Mouse (Mus musculus): ENCODE results near the gene Pla2g15.

Gene Pla2g15

GRCm38 (mm10) chr8:106140769-106141168 lies 9.4 kb upstream of the Pla2g15 start:
- Histone ChIP-seq H3K27me3 (ENCODE audit: control insufficient read depth, insufficient read depth, low read length, poor library complexity, severe bottlenecking) (no peaks in the 10 kb centered on the region; the same call in 1 of the 2 replicates), H3K36me3 (ENCODE audit: control insufficient read depth, insufficient read depth, low read length, poor library complexity, severe bottlenecking) (no peaks in the 10 kb centered on the region)
- DNase-seq (ENCODE audit: low read depth, low spot score): peak; percentile 91

DNA sequence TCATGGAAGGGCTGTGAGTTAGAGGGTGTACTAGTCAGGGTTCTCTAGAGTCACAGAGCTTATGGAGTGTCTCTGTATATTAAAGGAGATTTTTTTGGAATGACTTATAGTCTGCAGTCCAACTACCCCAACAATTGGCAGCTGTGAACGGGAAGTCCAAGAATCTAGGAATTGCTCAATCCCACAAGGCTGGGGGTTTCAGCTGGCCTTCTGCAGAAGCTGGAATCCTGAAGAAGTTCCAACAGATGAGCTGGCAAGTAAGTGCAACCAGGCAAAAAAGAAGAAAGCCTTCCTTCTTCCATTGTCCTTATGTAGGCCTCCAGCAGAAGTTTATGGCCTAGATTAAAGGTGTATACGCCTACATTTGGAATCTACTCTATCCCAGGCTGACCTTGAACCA lies 4.9 kb upstream of the Pla2g15 start:
- Histone ChIP-seq H3K27me3 (ENCODE audit: control insufficient read depth, insufficient read depth, low read length, poor library complexity, severe bottlenecking) (no peaks in the 10 kb centered on the region), H3K36me3 (ENCODE audit: control insufficient read depth, insufficient read depth, low read length, poor library complexity, severe bottlenecking) (no peaks in the 10 kb centered on the region)
- no peak for DNase-seq (ENCODE audit: low read depth, low spot score)

GRCm38 (mm10) chr8:106146014-106146413 lies 4.2 kb upstream of the Pla2g15 start:
- no peaks in the 10 kb centered on the region for H3K27me3 ChIP-seq (ENCODE audit: control insufficient read depth, insufficient read depth, low read length, poor library complexity, severe bottlenecking)
- DNase-seq (ENCODE audit: low read depth, low spot score): no peak
- no peaks in the 10 kb centered on the region for H3K36me3 ChIP-seq (ENCODE audit: control insufficient read depth, insufficient read depth, low read length, poor library complexity, severe bottlenecking)

GRCm38 (mm10) chr8:106147868-106148565 lies 2.2 kb upstream of the Pla2g15 start:
- no peak for DNase-seq (ENCODE audit: low read depth, low spot score)
- H3K27me3 ChIP-seq (ENCODE audit: control insufficient read depth, insufficient read depth, low read length, poor library complexity, severe bottlenecking): no peaks in the 10 kb centered on the region
- H3K36me3 ChIP-seq (ENCODE audit: control insufficient read depth, insufficient read depth, low read length, poor library complexity, severe bottlenecking): no peaks in the 10 kb centered on the region

DNA sequence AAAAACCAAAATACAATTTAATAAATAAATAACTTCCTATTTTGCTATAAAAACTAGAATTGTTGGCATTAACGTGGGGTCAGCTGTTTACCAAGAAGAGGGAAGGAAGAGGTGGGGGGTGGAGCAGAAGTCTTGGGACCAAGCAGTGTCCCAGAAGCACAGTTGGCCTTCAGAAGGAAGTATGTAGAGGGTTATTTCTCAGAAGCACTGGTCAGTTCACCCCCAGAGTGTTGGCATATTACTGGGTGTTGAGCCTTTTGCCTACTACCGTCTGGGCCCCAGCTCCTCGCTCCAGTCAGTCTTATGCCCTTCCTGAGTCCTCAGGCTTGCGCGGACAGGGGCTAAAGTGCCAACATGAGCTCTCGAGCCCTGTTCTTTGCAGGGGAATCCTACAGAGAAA lies 1.2 kb upstream of the Pla2g15 start:
- H3K36me3 ChIP-seq (ENCODE audit: control insufficient read depth, insufficient read depth, low read length, poor library complexity, severe bottlenecking): no peaks in the 10 kb centered on the region
- no peak for DNase-seq (ENCODE audit: low read depth, low spot score)
- H3K27me3 ChIP-seq (ENCODE audit: control insufficient read depth, insufficient read depth, low read length, poor library complexity, severe bottlenecking): no peaks in the 10 kb centered on the region

GRCm38 (mm10) chr8:106150653-106151000 lies 428 bp downstream of the Pla2g15 start:
- no peak for DNase-seq (ENCODE audit: low read depth, low spot score)
- Histone ChIP-seq H3K27me3 (ENCODE audit: control insufficient read depth, insufficient read depth, low read length, poor library complexity, severe bottlenecking) (no peaks in the 10 kb centered on the region), H3K36me3 (ENCODE audit: control insufficient read depth, insufficient read depth, low read length, poor library complexity, severe bottlenecking) (peaks cover 2% of the 10 kb centered on the region; the same call in 1 of the 2 replicates)

GRCm38 (mm10) chr8:106151041-106151440 lies 842 bp downstream of the Pla2g15 start:
- no peak for DNase-seq (ENCODE audit: low read depth, low spot score)
- Histone ChIP-seq H3K27me3 (ENCODE audit: control insufficient read depth, insufficient read depth, low read length, poor library complexity, severe bottlenecking) (no peaks in the 10 kb centered on the region), H3K36me3 (ENCODE audit: control insufficient read depth, insufficient read depth, low read length, poor library complexity, severe bottlenecking) (peaks cover 3% of the 10 kb centered on the region; the same call in 1 of the 2 replicates)

- DNase-seq (ENCODE audit: low read depth, low spot score): no peak
- no peaks in the 10 kb centered on the region for H3K27me3 ChIP-seq (ENCODE audit: control insufficient read depth, insufficient read depth, low read length, poor library complexity, severe bottlenecking)
- peaks cover 3% of the 10 kb centered on the region; the same call in 1 of the 2 replicates for H3K36me3 ChIP-seq (ENCODE audit: control insufficient read depth, insufficient read depth, low read length, poor library complexity, severe bottlenecking)
These were observed 2.7 kb downstream of the Pla2g15 start for GRCm38 (mm10) chr8:106152876-106153275.

DNA sequence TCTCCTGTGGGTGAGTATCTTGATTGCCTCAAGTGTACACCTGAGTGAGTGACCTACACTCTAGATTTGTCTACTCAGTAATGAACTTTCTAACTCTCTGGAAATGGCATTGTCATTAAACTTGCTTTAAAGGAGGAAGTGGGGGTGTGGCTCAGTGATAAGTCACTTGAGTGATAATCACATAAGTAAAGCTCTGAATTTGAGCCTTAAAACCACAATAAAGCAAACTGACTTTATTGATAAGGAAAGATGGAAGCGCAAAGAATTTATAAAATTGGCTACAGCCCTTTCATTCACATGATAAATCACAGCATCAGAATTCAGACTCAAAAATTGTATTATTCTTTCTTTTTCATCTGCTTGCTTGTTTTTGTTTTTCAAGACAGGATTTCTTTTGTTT lies 7.2 kb downstream of the Pla2g15 start:
- no peaks in the 10 kb centered on the region for H3K27me3 ChIP-seq (ENCODE audit: control insufficient read depth, insufficient read depth, low read length, poor library complexity, severe bottlenecking)
- no peak for DNase-seq (ENCODE audit: low read depth, low spot score)

GRCm38 (mm10) chr8:106158381-106158780 lies 8.2 kb downstream of the Pla2g15 start:
- no peaks in the 10 kb centered on the region for H3K27me3 ChIP-seq (ENCODE audit: control insufficient read depth, insufficient read depth, low read length, poor library complexity, severe bottlenecking)
- peaks cover 8% of the 10 kb centered on the region; the same call in 1 of the 2 replicates for H3K36me3 ChIP-seq (ENCODE audit: control insufficient read depth, insufficient read depth, low read length, poor library complexity, severe bottlenecking)
- no peak for DNase-seq (ENCODE audit: low read depth, low spot score)

More for the DNA sequence above, 7.2 kb downstream of the Pla2g15 start:
- H3K36me3 ChIP-seq (ENCODE audit: control insufficient read depth, insufficient read depth, low read length, poor library complexity, severe bottlenecking): peaks cover 6% of the 10 kb centered on the region; the same call in 1 of the 2 replicates

GRCm38 (mm10) chr8:106159876-106160275 lies 9.7 kb downstream of the Pla2g15 start:
- no peak for DNase-seq (ENCODE audit: low read depth, low spot score)
- peaks cover 9% of the 10 kb centered on the region; the same call in 1 of the 2 replicates for H3K36me3 ChIP-seq (ENCODE audit: control insufficient read depth, insufficient read depth, low read length, poor library complexity, severe bottlenecking)
- no peaks in the 10 kb centered on the region for H3K27me3 ChIP-seq (ENCODE audit: control insufficient read depth, insufficient read depth, low read length, poor library complexity, severe bottlenecking)

DNA sequence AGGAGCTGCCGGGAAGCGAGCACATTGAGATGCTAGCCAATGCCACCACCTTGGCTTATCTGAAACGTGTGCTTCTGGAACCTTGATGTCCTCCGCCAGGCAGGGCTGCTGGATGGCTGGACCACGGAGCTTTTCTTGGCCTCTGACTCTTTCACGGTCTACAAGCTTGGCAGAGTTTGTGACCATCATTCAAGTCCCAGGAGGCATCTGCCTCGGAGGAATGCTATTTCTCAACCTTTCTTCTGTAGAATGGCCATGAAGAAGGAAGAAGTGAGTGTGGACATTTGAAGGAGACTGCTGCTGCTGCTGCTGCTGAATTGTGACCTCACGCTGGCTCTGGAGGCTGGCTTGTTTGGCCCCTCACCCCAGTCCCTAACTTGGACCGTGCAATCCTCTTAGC lies 13.1 kb downstream of the Pla2g15 start:
- no peak for DNase-seq (ENCODE audit: low read depth, low spot score)
- peaks cover 8% of the 10 kb centered on the region; the same call in 1 of the 2 replicates for H3K36me3 ChIP-seq (ENCODE audit: control insufficient read depth, insufficient read depth, low read length, poor library complexity, severe bottlenecking)
- no peaks in the 10 kb centered on the region for H3K27me3 ChIP-seq (ENCODE audit: control insufficient read depth, insufficient read depth, low read length, poor library complexity, severe bottlenecking)

DNA sequence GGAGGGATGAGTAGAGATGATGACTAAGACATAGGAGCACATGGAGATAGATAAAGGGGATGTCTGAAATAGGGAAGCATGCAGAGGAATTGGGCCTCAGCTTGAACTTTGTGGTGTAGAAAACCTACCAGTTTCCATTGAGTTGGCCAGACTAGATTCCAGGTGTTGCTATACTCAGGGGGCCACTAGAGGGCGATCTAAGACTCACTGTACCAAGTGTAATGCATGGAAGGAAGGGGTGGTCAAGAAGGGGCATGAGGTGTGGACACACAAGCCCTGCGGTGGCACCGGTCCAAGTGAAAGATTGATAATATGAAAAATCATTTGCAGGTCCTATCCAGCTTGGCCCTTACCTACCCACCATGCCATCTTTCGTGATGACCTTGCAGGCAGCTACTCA lies 15.3 kb downstream of the Pla2g15 start:
- DNase-seq (ENCODE audit: low read depth, low spot score): peak; percentile 83
- H3K27me3 ChIP-seq (ENCODE audit: control insufficient read depth, insufficient read depth, low read length, poor library complexity, severe bottlenecking): no peaks in the 10 kb centered on the region
- H3K36me3 ChIP-seq (ENCODE audit: control insufficient read depth, insufficient read depth, low read length, poor library complexity, severe bottlenecking): peaks cover 8% of the 10 kb centered on the region; the same call in 1 of the 2 replicates

- Histone ChIP-seq H3K27me3 (ENCODE audit: control insufficient read depth, insufficient read depth, low read length, poor library complexity, severe bottlenecking) (no peaks in the 10 kb centered on the region), H3K36me3 (ENCODE audit: control insufficient read depth, insufficient read depth, low read length, poor library complexity, severe bottlenecking) (peaks cover 3% of the 10 kb centered on the region; the same call in 1 of the 2 replicates)
- peak; percentile 91 for DNase-seq (ENCODE audit: low read depth, low spot score)
These were observed 18.3 kb downstream of the Pla2g15 start, which contains the start of gene Slc7a6 for GRCm38 (mm10) chr8:106168356-106169016. Slc7a6 (plus strand) TSS chr8:106168857.
